Mouse (Mus musculus) midbrain, embryonic 10.5 days (tissue): ENCODE measurements at regions not wholly inside any gene's neighbourhood (a gene's known extent, or its start where the extent isn't known, plus 50 kb on each side); places are given as distances from the start of the nearest gene placed in this dataset.

Experiments
- DNase-seq: peaks from one replicate; pipeline ENCODE4 v3.0.0-alpha.2; 2017; ENCODE audit warnings: low spot score
- H3K27ac ChIP-seq: fragments of 300-500 bp; sonication (generic); replicated peaks from 2 replicates; pipeline ENCODE4 v1.5.1; 2016; ENCODE audit warnings: mild to moderate bottlenecking
- H3K27me3 ChIP-seq: fragments of 300-500 bp; sonication (generic); 2 replicates; pipeline ENCODE4 v1.6.1; 2016; ENCODE audit warnings: low read depth, mild to moderate bottlenecking; ENCODE audit not compliant: poor library complexity, severe bottlenecking
- H3K36me3 ChIP-seq: fragments of 300-500 bp; sonication (generic); 2 replicates; pipeline ENCODE4 v1.6.1; 2016; ENCODE audit warnings: mild to moderate bottlenecking, moderate library complexity
- H3K4me1 ChIP-seq: fragments of 300-500 bp; sonication (generic); 2 replicates; pipeline ENCODE4 v1.6.1; 2016
- H3K4me3 ChIP-seq: fragments of 300-500 bp; sonication (generic); 2 replicates; pipeline ENCODE4 v1.5.1; 2016; ENCODE audit warnings: mild to moderate bottlenecking, moderate library complexity
- H3K9me3 ChIP-seq: fragments of 300-500 bp; sonication (generic); replicated peaks from 2 replicates; pipeline ENCODE4 v1.6.1; 2016; ENCODE audit warnings: mild to moderate bottlenecking
- WGBS: fragments of 180-500 bp; shearing (Covaris S2); methylation state at CpG from one replicate; pipeline ENCODE4 v1.1.7; 2016; 5-methylcytosine and 5-hydroxymethylcytosine counted together

DNA sequence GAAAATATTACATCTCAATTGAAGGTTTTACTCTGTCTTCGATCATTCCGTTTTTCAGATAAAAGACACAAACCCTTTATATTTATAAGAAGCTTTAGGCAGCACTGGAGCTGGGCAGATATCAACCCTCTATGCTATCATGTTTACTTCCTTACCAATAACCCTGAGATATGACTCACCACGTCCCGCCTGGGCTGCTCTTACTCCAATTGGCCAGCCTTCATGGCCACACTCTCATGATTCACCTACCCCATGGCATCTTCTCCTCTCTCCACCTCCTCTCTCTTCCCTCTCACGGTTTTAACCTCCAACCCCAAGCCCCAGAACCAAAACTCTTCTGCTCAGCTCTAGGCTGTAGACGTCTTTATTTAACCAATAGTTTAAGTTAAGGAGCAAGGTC, 171.9 kb upstream of the Ubl3 start:
- 85% methylated on average over 6 of the region's 6 CpGs for WGBS
- Histone ChIP-seq H3K4me3 (no peak overlapping the region), H3K36me3 (no peaks in the 10 kb centered on the region), H3K27ac (no peak overlapping the region), H3K27me3 (no peaks in the 10 kb centered on the region), H3K9me3 (no peaks in the 10 kb centered on the region), H3K4me1 (no peaks in the 10 kb centered on the region)
- DNase-seq, result no peak

GRCm38 (mm10) chr5:148723677-148724227, 171.2 kb upstream of the Ubl3 start:
- DNase-seq, result no peak
- H3K4me1 ChIP-seq, result no peaks in the 10 kb centered on the region
- no peaks in the 10 kb centered on the region for H3K27me3 ChIP-seq
- H3K36me3 ChIP-seq, result no peaks in the 10 kb centered on the region
- no peak overlapping the region for H3K4me3 ChIP-seq
- peaks cover 3% of the 10 kb centered on the region for H3K9me3 ChIP-seq
- H3K27ac ChIP-seq, result no peak overlapping the region
- 94% methylated on average over 11 of the region's 11 CpGs for WGBS

GRCm38 (mm10) chr5:148720604-148721003, 168.0 kb upstream of the Ubl3 start:
- no peak overlapping the region for H3K27ac ChIP-seq
- H3K4me1 ChIP-seq, result no peaks in the 10 kb centered on the region
- no peak for DNase-seq
- H3K27me3 ChIP-seq, result no peaks in the 10 kb centered on the region
- no peak overlapping the region for H3K4me3 ChIP-seq
- WGBS, result 94% methylated on average over 5 of the region's 5 CpGs
- peaks cover 11% of the 10 kb centered on the region for H3K9me3 ChIP-seq
- H3K36me3 ChIP-seq, result no peaks in the 10 kb centered on the region

DNA sequence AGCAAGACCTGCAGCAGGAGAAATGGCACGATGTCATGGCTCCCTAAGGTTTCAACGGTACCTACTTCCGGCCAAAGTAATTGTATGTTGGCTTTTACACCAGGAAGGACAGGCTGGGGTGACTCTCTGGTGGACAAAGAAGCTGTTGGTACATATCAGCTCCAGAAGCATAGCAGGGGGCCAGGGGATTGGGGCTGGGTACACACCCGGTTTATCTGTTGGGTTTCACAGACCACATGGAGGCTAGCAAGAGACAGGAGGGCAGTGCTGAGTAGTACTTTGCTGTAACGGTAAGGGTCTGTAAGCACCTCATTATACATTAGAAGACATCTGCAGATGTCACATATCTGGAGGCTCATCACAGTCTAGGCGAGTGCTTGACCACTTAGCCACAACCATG, 164.0 kb upstream of the Ubl3 start:
- DNase-seq, result no peak
- H3K4me1 ChIP-seq, result peaks cover 9% of the 10 kb centered on the region; the same call in 1 of the 2 replicates
- no peak overlapping the region for H3K27ac ChIP-seq
- WGBS, result 91% methylated on average over 6 of the region's 6 CpGs
- H3K4me3 ChIP-seq, result no peak overlapping the region
- H3K36me3 ChIP-seq, result no peaks in the 10 kb centered on the region
- H3K27me3 ChIP-seq, result no peaks in the 10 kb centered on the region
- H3K9me3 ChIP-seq, result peaks cover 11% of the 10 kb centered on the region

GRCm38 (mm10) chr5:148715218-148715991, 162.8 kb upstream of the Ubl3 start:
- Histone ChIP-seq H3K36me3 (no peaks in the 10 kb centered on the region), H3K4me3 (no peak overlapping the region), H3K4me1 (peaks cover 9% of the 10 kb centered on the region; the same call in 1 of the 2 replicates), H3K27ac (no peak overlapping the region), H3K9me3 (peaks cover 11% of the 10 kb centered on the region), H3K27me3 (no peaks in the 10 kb centered on the region)
- no peak for DNase-seq
- 83% methylated on average over 15 of the region's 15 CpGs for WGBS

- 86% methylated on average over 4 of the region's 4 CpGs for WGBS
- H3K36me3 ChIP-seq, result no peaks in the 10 kb centered on the region
- H3K27me3 ChIP-seq, result no peaks in the 10 kb centered on the region
- no peak overlapping the region for H3K4me3 ChIP-seq
- no peak for DNase-seq
- H3K27ac ChIP-seq, result no peak overlapping the region
- peaks cover 9% of the 10 kb centered on the region; the same call in 1 of the 2 replicates for H3K4me1 ChIP-seq
- peaks cover 11% of the 10 kb centered on the region for H3K9me3 ChIP-seq
These were observed 162.2 kb upstream of the Ubl3 start for GRCm38 (mm10) chr5:148714807-148715206.

DNA sequence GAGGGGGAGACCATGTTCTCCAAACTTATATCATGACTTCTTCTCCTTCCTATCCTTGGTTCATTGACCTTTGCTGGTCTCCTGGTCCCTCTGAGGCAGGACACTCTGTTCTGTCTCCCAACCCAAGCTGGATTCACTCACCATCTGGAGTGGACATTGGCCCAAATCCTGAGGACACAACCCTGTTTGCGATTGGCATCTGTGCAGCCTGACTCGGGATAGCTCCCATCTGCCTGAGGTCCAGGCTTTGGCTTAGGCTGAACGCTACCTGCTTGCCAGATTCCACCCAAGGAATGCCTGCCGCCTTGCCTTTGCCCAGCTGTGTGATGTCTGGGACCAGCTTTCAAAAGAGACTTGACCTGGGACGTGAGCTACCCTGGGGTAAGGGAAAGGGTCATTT, 161.2 kb upstream of the Ubl3 start:
- no peak for DNase-seq

GRCm38 (mm10) chr5:148713039-148713438, 160.4 kb upstream of the Ubl3 start:
- Histone ChIP-seq H3K27me3 (no peaks in the 10 kb centered on the region), H3K4me3 (no peak overlapping the region), H3K4me1 (peaks cover 24% of the 10 kb centered on the region), H3K36me3 (no peaks in the 10 kb centered on the region), H3K27ac (no peak overlapping the region), H3K9me3 (peaks cover under 1% of the 10 kb centered on the region; the same call in 1 of the 2 replicates)
- no peak for DNase-seq

More for the DNA sequence above, 161.2 kb upstream of the Ubl3 start:
- no peak overlapping the region for H3K27ac ChIP-seq
- WGBS, result 91% methylated on average over 5 of the region's 5 CpGs
- peaks cover 8% of the 10 kb centered on the region for H3K9me3 ChIP-seq
- H3K4me3 ChIP-seq, result no peak overlapping the region
- H3K36me3 ChIP-seq, result no peaks in the 10 kb centered on the region
- H3K27me3 ChIP-seq, result no peaks in the 10 kb centered on the region
- peaks cover 16% of the 10 kb centered on the region for H3K4me1 ChIP-seq

DNA sequence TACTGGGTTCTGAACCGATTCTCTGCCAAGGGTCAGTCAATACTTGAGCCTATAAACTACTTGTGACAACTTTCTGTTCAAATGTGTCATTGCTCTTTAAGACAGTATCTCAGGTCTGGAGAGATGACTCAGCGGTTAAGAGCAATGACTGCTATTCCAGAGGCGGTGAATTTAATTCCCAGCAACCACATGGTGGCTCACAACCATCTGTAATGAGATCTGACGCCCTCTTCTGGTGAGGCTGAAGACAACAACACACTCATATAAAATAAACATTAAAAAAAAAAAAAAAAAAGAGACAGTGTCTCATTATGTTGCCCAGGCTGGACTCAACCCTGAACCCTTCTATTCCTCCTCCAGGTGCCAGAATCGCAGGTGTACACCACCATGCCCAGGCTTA, 159.0 kb upstream of the Ubl3 start:
- Histone ChIP-seq H3K27me3 (no peaks in the 10 kb centered on the region), H3K4me1 (peaks cover 29% of the 10 kb centered on the region), H3K9me3 (no peaks in the 10 kb centered on the region), H3K36me3 (no peaks in the 10 kb centered on the region), H3K27ac (no peak overlapping the region), H3K4me3 (no peak overlapping the region)
- no peak for DNase-seq
- WGBS, result 80% methylated on average over 5 of the region's 5 CpGs

DNA sequence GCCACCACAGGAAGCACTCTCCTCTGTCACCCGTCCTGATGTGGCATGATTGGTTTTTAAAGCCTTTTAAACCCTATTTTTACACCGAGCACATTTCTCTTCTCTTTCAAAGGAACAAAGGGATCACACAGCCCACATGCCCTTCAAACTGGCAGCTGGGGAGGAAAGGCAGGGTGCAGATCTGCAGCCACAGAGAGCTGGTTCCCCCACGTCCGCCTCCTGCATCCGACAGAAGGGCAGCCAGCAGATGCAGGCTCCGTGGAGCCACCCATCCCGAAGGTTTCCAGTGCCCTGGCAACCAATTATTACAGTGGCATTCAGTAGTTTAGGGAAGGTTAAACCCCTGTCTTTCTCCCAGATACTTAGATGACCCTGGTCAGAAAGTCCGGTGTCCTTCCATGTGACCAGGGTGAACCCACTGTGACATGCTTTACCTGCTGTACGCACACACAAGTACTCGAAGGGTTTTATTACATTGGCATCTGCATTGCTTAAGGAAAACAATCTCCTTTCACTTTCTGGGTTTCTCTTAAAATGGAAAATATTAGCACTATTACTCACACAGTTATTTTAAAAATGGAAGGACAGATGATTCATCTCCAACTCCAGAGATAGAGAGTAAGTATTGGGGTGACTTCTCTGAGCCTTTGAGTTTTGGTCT, 156.7 kb upstream of the Ubl3 start:
- WGBS, result 42% methylated on average over 10 of the region's 10 CpGs
- no peak overlapping the region for H3K4me3 ChIP-seq
- H3K36me3 ChIP-seq, result no peaks in the 10 kb centered on the region
- peaks cover 22% of the 10 kb centered on the region for H3K4me1 ChIP-seq
- H3K27me3 ChIP-seq, result no peaks in the 10 kb centered on the region
- no peaks in the 10 kb centered on the region for H3K9me3 ChIP-seq
- no peak for DNase-seq
- peak overlapping the region; percentile 61 for H3K27ac ChIP-seq

DNA sequence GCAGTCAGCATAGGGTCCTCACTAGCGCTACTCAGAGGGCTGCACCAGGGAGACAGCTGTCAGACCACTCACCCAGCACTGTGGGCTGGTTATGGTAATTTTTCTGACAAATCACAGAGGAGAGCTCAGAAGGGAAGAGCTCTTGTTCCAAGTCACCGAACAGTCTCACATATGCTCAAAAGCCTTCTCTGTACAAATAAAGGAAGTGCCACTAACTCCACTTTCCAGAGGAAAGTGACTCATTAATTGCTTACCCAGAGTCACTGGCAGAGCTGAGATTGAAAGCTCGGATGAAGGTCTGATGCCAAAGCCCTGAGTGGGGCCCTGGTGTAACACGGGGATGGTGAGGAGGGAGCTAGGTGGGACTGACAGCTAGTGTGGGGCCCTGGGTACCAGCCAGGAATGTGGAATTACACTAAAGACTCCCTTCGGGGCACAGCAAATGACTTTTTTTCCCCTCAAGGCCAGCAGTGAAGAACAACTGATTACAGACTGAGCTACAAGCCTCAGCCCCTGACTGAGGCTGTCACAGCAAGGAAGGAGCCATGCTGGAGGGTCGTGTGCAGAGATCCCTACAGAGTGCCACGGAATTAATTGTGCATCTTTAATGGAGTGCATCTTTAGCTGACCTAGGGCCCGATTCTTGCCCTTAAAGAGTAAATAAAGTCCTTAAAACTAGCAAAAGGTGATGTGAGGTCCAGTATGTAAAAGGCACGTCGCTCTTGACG, 155.6 kb upstream of the Ubl3 start:
- H3K27me3 ChIP-seq, result no peaks in the 10 kb centered on the region
- DNase-seq, result no peak
- H3K4me3 ChIP-seq, result no peak overlapping the region
- H3K27ac ChIP-seq, result peak overlapping the region; percentile 61; the same call in 1 of the 2 replicates
- no peaks in the 10 kb centered on the region for H3K36me3 ChIP-seq
- no peaks in the 10 kb centered on the region for H3K9me3 ChIP-seq
- 43% methylated on average over 11 of the region's 11 CpGs for WGBS
- H3K4me1 ChIP-seq, result peaks cover 22% of the 10 kb centered on the region

- WGBS, result 88% methylated on average over 12 of the region's 12 CpGs
- DNase-seq, result no peak
- H3K9me3 ChIP-seq, result no peaks in the 10 kb centered on the region
These were observed 154.7 kb upstream of the Ubl3 start for GRCm38 (mm10) chr5:148707335-148707734.

More at GRCm38 (mm10) chr5:148707335-148707734, 154.7 kb upstream of the Ubl3 start:
- Histone ChIP-seq H3K4me1 (peaks cover 19% of the 10 kb centered on the region), H3K27me3 (no peaks in the 10 kb centered on the region), H3K4me3 (no peak overlapping the region), H3K27ac (0 out of 2 replicates have a peak overlapping the region, but pooled peaks have one; percentile 23), H3K36me3 (no peaks in the 10 kb centered on the region)
